In the genomic region with DNA sequence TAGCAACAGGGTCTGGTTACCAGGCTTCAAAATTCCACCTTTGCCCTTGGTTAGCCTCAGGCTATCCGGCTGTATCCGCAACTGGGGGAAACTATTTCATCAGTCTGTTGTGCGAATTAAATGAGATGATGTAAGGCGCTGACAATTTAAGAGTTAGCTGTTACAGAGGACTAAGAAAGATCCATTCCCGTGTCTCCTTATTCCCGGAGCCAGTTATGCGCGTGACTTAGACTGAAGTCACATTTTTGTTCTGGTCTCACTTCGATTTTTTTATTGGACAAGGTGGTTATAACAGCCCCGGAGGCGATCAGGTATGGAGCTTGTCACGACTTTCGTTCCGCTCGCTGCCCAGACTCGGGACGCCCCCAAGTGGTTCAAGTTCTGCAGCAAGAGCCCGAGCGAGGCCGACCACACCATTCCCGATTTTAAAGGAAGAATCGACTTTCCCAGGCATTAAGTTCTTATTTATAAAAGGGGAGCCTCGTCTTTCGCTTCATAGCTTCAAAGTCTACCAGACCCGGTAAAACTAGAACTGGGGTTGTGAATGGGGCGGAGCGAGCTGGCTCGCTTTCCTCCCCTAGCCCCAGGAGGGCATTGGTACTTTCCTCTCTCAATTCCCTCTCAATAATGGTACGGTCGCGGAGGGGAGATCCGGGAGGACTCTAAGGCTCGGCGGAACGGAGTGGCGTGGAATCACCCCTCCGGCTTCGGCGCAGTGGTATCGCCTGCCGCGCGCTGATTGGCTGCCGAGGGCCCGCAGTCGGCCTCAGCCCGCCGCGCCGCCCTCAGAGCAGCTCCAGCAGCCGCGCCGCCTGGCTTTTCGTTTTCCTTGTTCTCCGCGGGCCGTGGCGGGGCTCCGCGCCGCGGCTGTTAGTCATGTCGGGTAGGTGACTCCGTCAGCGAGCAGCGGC, we compare ENCODE assay signal across 8 mouse cellular contexts. TPM values are rescaled to one million over a fixed set of nuclear protein-coding genes. Genes with fewer than 3 reads are reported as not detected.
A peak's percentile ranks its signal among the peaks of the same experiment; 100 is the strongest.
DNase-seq lines count a peak whose midpoint lies in the region; ATAC-seq lines count a peak whose summit lies in the region.

A gene (plus strand): TSS at position 763 of the 911 bp plus-strand sequence.

- no peaks in the 10 kb centered on the region for H3K9me3 ChIP-seq in heart, embryonic 10.5 days
- H3K9me3 ChIP-seq in kidney, embryonic 15.5 days (replicated peaks) = no peaks in the 10 kb centered on the region

- peak within 1 kb of the TSS; percentile 91 for H3K9ac ChIP-seq in kidney, embryonic 15.5 days

- H3K27ac ChIP-seq in heart, embryonic 10.5 days = peak within 1 kb of the TSS; percentile 99
- H3K27ac ChIP-seq in kidney, embryonic 15.5 days = peak within 1 kb of the TSS; percentile 97

- peak within 1 kb of the TSS; percentile 80 for H3K4me3 ChIP-seq in heart, embryonic 10.5 days
- H3K4me3 ChIP-seq in kidney, embryonic 15.5 days (replicated peaks) = peak within 1 kb of the TSS; percentile 90

- peaks cover 12% of the 10 kb centered on the region for H3K36me3 ChIP-seq in heart, embryonic 10.5 days
- peaks cover 16% of the 10 kb centered on the region for H3K36me3 ChIP-seq in kidney, embryonic 15.5 days

- ATAC-seq in erythroblast, adult 5-6 weeks (replicated peaks; ENCODE audit: low FRiP score, poor library complexity, severe bottlenecking) = peak; percentile 93
- peak; percentile 99 for ATAC-seq in kidney, embryonic 15.5 days (replicated peaks; ENCODE audit: low FRiP score)
- peak; percentile 98 for ATAC-seq in monocyte, adult 5-6 weeks (replicated peaks; ENCODE audit: insufficient number of reproducible peaks, low FRiP score, low TSS enrichment, poor library complexity, severe bottlenecking)

- H3K4me1 ChIP-seq in heart, embryonic 10.5 days = peaks cover 19% of the 10 kb centered on the region
- peaks cover 19% of the 10 kb centered on the region for H3K4me1 ChIP-seq in kidney, embryonic 15.5 days

- 0 out of 2 replicates have a peak, but pooled peaks cover 6% of the 10 kb centered on the region for H3K27me3 ChIP-seq in heart, embryonic 10.5 days (ENCODE audit: insufficient read depth, poor library complexity, severe bottlenecking)
- H3K27me3 ChIP-seq in kidney, embryonic 15.5 days = peaks cover 10% of the 10 kb centered on the region

- peak; percentile 97 for DNase-seq in B cell, adult 2 months
- peak; percentile 100 for DNase-seq in brain, adult 2 months (ENCODE audit: low read depth, low spot score)
- peak; percentile 97 for DNase-seq in heart, embryonic 10.5 days (ENCODE audit: low spot score)
- peak; percentile 98 for DNase-seq in liver
- peak; percentile 99 for DNase-seq in spleen, postnatal 4 days (ENCODE audit: low spot score in 2 of 2)

- H3K4me2 ChIP-seq in kidney, embryonic 15.5 days = peak within 1 kb of the TSS; percentile 71

- WGBS in heart, embryonic 10.5 days = under 1% methylated on average over 66 of the region's 66 CpGs
- under 1% methylated on average over 66 of the region's 66 CpGs for WGBS in kidney, embryonic 15.5 days

RNA-seq across cellular contexts. Expression of the gene that starts here (rescaled TPM):
- total RNA-seq in erythroblast, adult 5-6 weeks (2015; ENCODE audit: low replicate concordance) = 20.9 and 35.2 TPM in 2 replicates
- total RNA-seq in erythroblast, adult 5-6 weeks (2017; ENCODE audit: low replicate concordance) = 24.5 and 33.2 TPM in 2 replicates
- polyA plus RNA-seq in heart, embryonic 10.5 days (2016; fragmentation: Nextera tagmentation; extraction: Ambion mirVana) = 8.0 and 8.6 TPM in 2 replicates
- 13.6 and 17.1 TPM in 2 replicates for polyA plus RNA-seq in kidney, embryonic 15.5 days (2015; fragmentation: Nextera tagmentation; extraction: Ambion mirVana)
- 32.9 to 77.9 TPM (median 52.7 TPM) in 3 replicates for total RNA-seq in monocyte, adult 5-6 weeks (2017)

Comparison
In these comparisons a context has a peak if more than half of its experiments do, and no peak if none do; other contexts are left out.
1. Peak in every context shown above with its lines: DNase-seq, ATAC-seq, H3K4me3 ChIP-seq and H3K27ac ChIP-seq.